Mouse (Mus musculus) brain, embryonic 14.5 days (tissue): Measurements from ENCODE around the gene Anapc1.

Source experiments
- CTCF ChIP-seq: fragments of 200-500 bp; IDR thresholded peaks from 2 replicates; pipeline ENCODE4 v1.5.1; 2012; ENCODE audit warnings: inconsistent platforms, mild to moderate bottlenecking, moderate library complexity, borderline replicate concordance; ENCODE audit not compliant: insufficient read depth, insufficient read length; ENCODE audit errors: extremely low read depth
- POLR2A ChIP-seq: fragments of 200-500 bp; IDR thresholded peaks from 2 replicates; pipeline ENCODE4 v1.6.1; 2012; ENCODE audit warnings: mild to moderate bottlenecking, inconsistent platforms, borderline replicate concordance; ENCODE audit not compliant: poor library complexity, insufficient read depth, insufficient read length, severe bottlenecking; ENCODE audit errors: extremely low read depth

- TF ChIP-seq CTCF (no peak), POLR2A (no peak)
These were observed 38.9 kb upstream of the Anapc1 start for GRCm38 (mm10) chr2:128726067-128726466.
